Mouse (Mus musculus) kidney, postnatal 4 days (tissue): ENCODE measurements around the gene Nln.

Experiments
- DNase-seq, 2 experiments: peaks; one replicate each; pipeline ENCODE4 v3.0.0; 2021; ENCODE audit warnings: mixed read lengths in 2 of 2

Nln gene

GRCm38 (mm10) chr13:104109288-104109815 is at the start of gene Nln, which contains the start of gene Sgtb:
Gene Nln, minus strand, starts transcription at chr13:104109614.
Gene Sgtb, plus strand, starts transcription at chr13:104109741.
- peak; percentile 92 to 94 for DNase-seq

GRCm38 (mm10) chr13:104155686-104156085 is 46.3 kb upstream of the Nln start:
- DNase-seq: no peak

GRCm38 (mm10) chr13:104155106-104155505 is 45.7 kb upstream of the Nln start:
- no peak for DNase-seq

- DNase-seq: no peak
Observed at GRCm38 (mm10) chr13:104154180-104154579, 44.8 kb upstream of the Nln start.

GRCm38 (mm10) chr13:104145646-104146045 is 36.2 kb upstream of the Nln start:
- no peak for DNase-seq

GRCm38 (mm10) chr13:104144871-104145270 is 35.5 kb upstream of the Nln start:
- no peak for DNase-seq

GRCm38 (mm10) chr13:104139369-104140209 is 30.2 kb upstream of the Nln start:
- DNase-seq: peak; percentile 87 to 90

- no peak for DNase-seq
Observed at GRCm38 (mm10) chr13:104134510-104135085, 25.2 kb upstream of the Nln start.

- DNase-seq: no peak
Observed at GRCm38 (mm10) chr13:104132561-104132960, 23.1 kb upstream of the Nln start.

GRCm38 (mm10) chr13:104123662-104124381 is 14.4 kb upstream of the Nln start:
- peak in 1 of 2 experiments; percentile 8 for DNase-seq

- DNase-seq: peak; percentile 14 to 29
Observed at GRCm38 (mm10) chr13:104122078-104122840, 12.8 kb upstream of the Nln start.

- no peak for DNase-seq
Observed at GRCm38 (mm10) chr13:104114827-104115226, 5.4 kb upstream of the Nln start.

- peak; percentile 8 to 12 for DNase-seq
Observed at GRCm38 (mm10) chr13:104113782-104114181, 4.4 kb upstream of the Nln start.

GRCm38 (mm10) chr13:104112266-104112900 is 3.0 kb upstream of the Nln start:
- no peak for DNase-seq

- no peak for DNase-seq
Observed at GRCm38 (mm10) chr13:104110526-104110925, 1.1 kb upstream of the Nln start.

GRCm38 (mm10) chr13:104109816-104110521 is 555 bp upstream of the Nln start:
- DNase-seq: peak; percentile 65 to 71

GRCm38 (mm10) chr13:104108651-104109287 is 645 bp downstream of the Nln start:
- peak in 1 of 2 experiments; percentile 17 for DNase-seq

GRCm38 (mm10) chr13:104101606-104102235 is 7.7 kb downstream of the Nln start:
- no peak for DNase-seq

GRCm38 (mm10) chr13:104100416-104100815 is 9.0 kb downstream of the Nln start:
- DNase-seq: no peak

- DNase-seq: no peak
Observed at GRCm38 (mm10) chr13:104097190-104097589, 12.2 kb downstream of the Nln start.
